Mouse (Mus musculus): Measurements from ENCODE around the gene Tes3-ps.

Tes3-ps gene

DNA sequence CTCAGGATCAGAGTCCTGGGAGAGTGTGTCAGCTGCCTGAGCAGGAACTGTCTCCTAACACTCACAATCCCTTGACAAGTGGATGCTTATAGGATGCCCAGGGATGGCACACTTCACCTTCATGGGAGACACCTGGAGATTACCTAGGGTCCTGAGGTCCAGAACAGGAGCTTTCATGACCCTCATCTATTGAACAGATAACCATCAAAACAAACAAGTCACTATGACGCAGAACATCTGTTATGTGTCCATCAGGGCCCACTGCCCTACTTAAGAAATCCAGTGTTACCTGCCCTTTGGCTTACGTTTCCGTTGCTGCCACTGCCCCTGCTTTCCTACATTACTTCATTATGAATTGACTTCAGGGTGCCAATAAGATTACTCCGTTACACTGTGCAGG lies 12.7 kb downstream of the Tes3-ps start:
- DNase-seq: no peak

GRCm38 (mm10) chr13:49507176-49507575 lies 14.1 kb downstream of the Tes3-ps start:
- DNase-seq: no peak

DNA sequence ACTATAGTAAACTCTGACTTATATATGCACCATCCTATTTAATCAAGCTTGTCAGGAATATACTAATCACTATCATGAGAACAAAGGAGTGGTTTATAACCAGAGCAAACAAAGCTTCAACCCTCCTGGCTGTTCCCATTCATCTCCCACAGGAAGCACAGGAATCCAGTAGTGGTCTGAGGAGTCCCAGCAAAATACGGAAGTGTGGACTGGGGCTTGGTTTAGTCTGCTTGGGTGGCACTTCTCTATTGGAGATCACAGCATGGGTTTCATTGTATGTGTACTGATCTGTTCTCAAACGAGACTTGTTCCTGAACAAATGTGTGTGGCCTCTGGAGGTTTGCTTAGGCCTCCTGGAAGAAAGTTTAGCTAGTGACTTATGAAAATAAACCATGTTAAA lies 25.6 kb downstream of the Tes3-ps start:
- DNase-seq: no peak

- no peak for DNase-seq
These were observed 33.1 kb downstream of the Tes3-ps start for GRCm38 (mm10) chr13:49526235-49526634.

DNA sequence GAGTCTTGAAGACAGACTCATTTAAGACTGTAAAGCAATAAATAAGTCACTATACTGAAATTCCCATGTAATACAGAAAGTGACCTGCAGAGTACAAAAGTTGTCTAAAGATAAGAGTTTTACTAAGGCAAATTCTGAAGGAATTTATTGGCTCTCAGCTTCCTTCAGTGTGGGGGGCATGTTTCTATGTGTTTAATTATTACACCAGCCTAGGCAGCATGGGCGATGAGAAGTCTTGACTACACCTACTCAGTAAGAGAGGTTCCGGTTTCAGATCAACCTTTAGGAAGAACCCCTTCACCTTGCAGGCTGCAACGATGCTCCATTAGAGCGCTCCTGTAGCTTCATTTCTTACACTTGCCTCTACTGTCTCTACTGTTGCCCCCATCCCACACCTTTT lies 37.5 kb downstream of the Tes3-ps start:
- DNase-seq: no peak

DNA sequence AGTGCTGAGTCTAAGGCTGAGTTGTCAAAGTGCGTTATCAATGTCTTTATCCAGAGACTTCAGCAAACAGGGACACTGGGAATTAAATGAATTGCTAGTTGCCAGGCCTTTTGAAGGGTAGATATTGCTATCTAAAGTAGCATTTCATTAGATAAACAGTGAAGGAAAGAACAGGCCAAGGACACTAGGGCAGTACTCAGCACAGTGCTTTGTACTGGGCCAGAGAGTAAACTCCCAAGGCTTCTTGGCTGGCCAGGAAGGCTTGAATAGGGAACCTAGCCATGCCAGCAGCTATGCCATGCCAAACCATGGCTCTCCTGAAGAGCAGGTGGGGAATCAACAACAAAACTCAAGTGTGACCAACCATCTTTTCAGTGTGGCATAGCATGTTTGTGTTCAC lies 43.8 kb downstream of the Tes3-ps start:
- DNase-seq: no peak

DNA sequence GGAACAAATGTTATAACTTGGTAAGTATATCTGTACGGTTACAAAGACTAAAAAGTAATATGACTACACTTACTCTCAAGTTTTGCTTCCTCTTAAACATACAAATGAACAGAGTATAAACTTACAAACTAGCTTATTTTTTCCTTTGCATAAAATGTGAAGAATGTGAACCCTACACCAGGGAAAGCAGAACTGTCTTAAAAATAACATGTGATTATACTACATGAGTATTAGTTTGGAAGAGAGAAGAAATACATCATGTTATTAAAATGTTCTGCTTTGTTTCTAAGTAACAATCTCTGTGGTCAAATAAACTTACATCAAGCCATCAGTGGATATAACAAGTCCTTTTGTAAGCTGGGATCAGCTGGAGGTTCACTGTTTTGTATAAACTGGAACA lies 45.6 kb downstream of the Tes3-ps start:
- DNase-seq: no peak

DNA sequence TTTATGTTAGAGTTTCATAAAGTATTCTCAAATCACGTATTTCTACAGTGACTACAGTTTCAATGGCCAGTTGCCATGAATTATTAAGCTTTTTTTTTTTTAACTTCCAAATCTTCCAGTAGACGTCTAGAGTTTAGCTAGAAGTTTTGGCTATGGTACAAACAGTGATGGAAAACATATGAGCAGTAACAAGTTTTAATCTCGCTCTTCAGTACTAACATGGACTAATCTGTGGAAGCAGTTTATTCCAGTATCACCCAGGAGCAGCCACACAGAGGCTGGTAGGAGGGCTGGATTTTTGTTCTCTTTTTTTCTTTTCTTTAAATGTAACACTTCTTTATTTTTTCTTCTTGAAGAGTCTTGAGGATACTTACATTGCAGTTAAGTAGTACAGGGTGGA lies 51.2 kb downstream of the Tes3-ps start, which contains the start of gene Aspn:
Aspn (plus strand) TSS at position 165 of the 400 bp plus-strand sequence.
- no peak for DNase-seq

DNA sequence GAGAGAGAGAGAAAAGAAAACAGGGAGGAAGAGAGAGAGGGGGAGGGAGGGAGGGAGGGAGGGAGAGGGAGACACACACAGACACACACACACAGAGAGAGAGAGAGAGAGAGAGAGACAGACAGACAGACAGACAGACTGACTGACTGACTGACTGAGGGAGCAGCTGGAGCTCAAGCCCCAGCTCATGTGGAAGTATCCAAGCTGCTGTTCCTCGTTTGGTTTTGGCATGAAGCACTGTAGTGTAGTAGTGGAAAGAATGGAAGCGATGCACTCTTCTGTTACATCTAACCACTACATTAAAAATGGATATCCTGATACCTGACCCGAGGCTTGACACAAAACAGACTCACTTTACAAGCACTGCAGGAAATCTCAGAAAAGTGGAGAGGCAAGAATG lies 52.5 kb downstream of the Tes3-ps start:
- DNase-seq: no peak

Measured in thymus, postnatal 14 days (tissue).